Mouse (Mus musculus) cerebellum, adult 2 months (tissue): Measurements from ENCODE around the gene Coa3.

Source experiments
- CTCF ChIP-seq: fragments of 200-500 bp; IDR thresholded peaks from 2 replicates; pipeline ENCODE4 v1.5.1; 2011; ENCODE audit warnings: low read depth, mild to moderate bottlenecking, control low read depth, low read length, moderate library complexity, borderline replicate concordance; ENCODE audit not compliant: insufficient read depth
- POLR2A ChIP-seq: fragments of 200-500 bp; IDR thresholded peaks from 2 replicates; pipeline ENCODE4 v1.6.1; 2011; ENCODE audit warnings: low read length, control low read depth, borderline replicate concordance; ENCODE audit not compliant: insufficient read depth

DNA sequence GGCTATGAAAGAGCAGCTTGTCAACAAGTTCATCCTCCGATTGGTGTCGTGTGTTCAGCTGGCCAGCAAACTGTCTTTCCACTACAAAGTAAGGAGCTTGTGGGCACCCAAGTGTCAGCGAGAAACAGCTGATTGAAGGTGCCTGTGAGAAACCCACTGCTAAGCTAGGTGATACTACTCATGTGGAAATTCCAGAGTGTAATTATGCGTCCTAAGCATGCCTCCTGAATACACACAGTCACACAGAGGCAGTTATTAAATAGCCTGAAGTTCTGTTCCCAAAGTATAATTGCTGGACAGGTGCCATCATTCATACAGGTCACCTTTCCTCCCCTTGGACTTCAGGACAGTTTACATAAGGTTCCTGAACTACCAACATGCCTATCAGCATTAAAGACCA is 4.9 kb upstream of the Coa3 start:
- TF ChIP-seq CTCF (no peak), POLR2A (no peak)
